Mouse (Mus musculus) ES-E14 (cell line): Measurements from ENCODE around the gene Ica1. TPM values are rescaled to one million over a fixed set of nuclear protein-coding genes. Genes with fewer than 3 reads are reported as not detected.

ENCODE experiments used
- DNase-seq: peaks from one replicate; pipeline ENCODE4 v3.0.0-alpha.2; 2013; ENCODE audit warnings: low read depth, low spot score
- H3K27ac ChIP-seq: 2 replicates; pipeline ENCODE4 v1.5.1; 2012; ENCODE audit warnings: low read depth, mild to moderate bottlenecking, low read length, moderate library complexity, mixed read lengths; ENCODE audit not compliant: poor library complexity, insufficient read depth, severe bottlenecking
- H3K36me3 ChIP-seq: 2 replicates; pipeline ENCODE4 v1.6.1; 2012; ENCODE audit warnings: mild to moderate bottlenecking, low read length, moderate library complexity, mixed read lengths; ENCODE audit not compliant: control insufficient read depth, poor library complexity, insufficient read depth, severe bottlenecking
- H3K4me1 ChIP-seq, 2 experiments: fragments of 150-350 bp in 1 of 2; sonication (generic) in 1 of 2; 2 replicates each; pipeline ENCODE4 v1.6.1; 2012; ENCODE audit warnings: low read length in 2 of 2, mild to moderate bottlenecking in 1 of 2, mixed read lengths in 1 of 2; ENCODE audit not compliant: control insufficient read depth in 2 of 2, insufficient read depth in 2 of 2, poor library complexity in 1 of 2
- H3K4me3 ChIP-seq, 2 experiments: fragments of 150-350 bp in 1 of 2; sonication (generic) in 1 of 2; 2 replicates each; pipeline ENCODE4 v1.5.1; 2012; ENCODE audit warnings: low read length in 2 of 2, low read depth in 1 of 2, mild to moderate bottlenecking in 1 of 2, mixed read lengths in 1 of 2; ENCODE audit not compliant: insufficient read depth in 1 of 2, poor library complexity in 1 of 2, severe bottlenecking in 1 of 2
- H3K9ac ChIP-seq: 2 replicates; pipeline ENCODE4 v1.6.1; 2012; ENCODE audit warnings: low read depth, mild to moderate bottlenecking, low read length, mixed read lengths; ENCODE audit not compliant: poor library complexity, insufficient read depth, severe bottlenecking
- H3K9me3 ChIP-seq: fragments of 150-350 bp; sonication (generic); 2 replicates; pipeline ENCODE4 v1.6.1; 2012; ENCODE audit warnings: low read depth, mild to moderate bottlenecking, low read length; ENCODE audit not compliant: control insufficient read depth, insufficient read depth
- CHD2 ChIP-seq: IDR thresholded peaks from 2 replicates; pipeline ENCODE4 v1.6.1; 2014; ENCODE audit warnings: mild to moderate bottlenecking, low read depth, low read length, inconsistent platforms
- HCFC1 ChIP-seq: IDR thresholded peaks from 2 replicates; pipeline ENCODE4 v1.6.1; 2012; ENCODE audit warnings: low read length, inconsistent platforms, borderline replicate concordance; ENCODE audit not compliant: insufficient read depth
- MAFK ChIP-seq: IDR thresholded peaks from 2 replicates; pipeline ENCODE4 v1.6.1; 2014; ENCODE audit warnings: mild to moderate bottlenecking, low read depth, low read length, inconsistent platforms; ENCODE audit not compliant: insufficient read depth
- ZC3H11A ChIP-seq: IDR thresholded peaks from 2 replicates; pipeline ENCODE4 v1.6.1; 2012; ENCODE audit warnings: low read depth, mild to moderate bottlenecking, inconsistent platforms, low read length, borderline replicate concordance
- ZNF384 ChIP-seq: IDR thresholded peaks from 2 replicates; pipeline ENCODE4 v1.6.1; 2012; ENCODE audit warnings: low read depth, low read length, inconsistent platforms
- in situ Hi-C, 2 experiments: fragments of 600-800 bp; cut with MboI; formaldehyde crosslinking; loops; one replicate each; pipeline ENCODE4 v1.15.1; 2025; ENCODE audit warnings: low sequenced_read_pairs in 2 of 2, inconsistent platforms in 1 of 2; ENCODE audit not compliant: unreplicated experiment in 2 of 2
- total RNA-seq: library from RNA; depleted of rRNA; stranded (reverse); fragments of 300-350 nt; gene quantifications from 2 replicates; pipeline ENCODE4 v1.2.3, GENCODE M21; 2012

Ica1 gene
- total RNA-seq, 1 experiment: 3.5 TPM

- TF ChIP-seq HCFC1 (no peak), CHD2 (no peak), MAFK (no peak), ZC3H11A (no peak), ZNF384 (no peak)
- Histone ChIP-seq H3K4me1 (peaks cover 2 to 3% of the 10 kb centered on the region in 2 experiments; a peak in 2 of 4 replicates), H3K9me3 (no peaks in the 10 kb centered on the region), H3K4me3 (no peak overlapping the region), H3K36me3 (no peaks in the 10 kb centered on the region), H3K27ac (no peak overlapping the region), H3K9ac (no peak overlapping the region)
- DNase-seq: no peak
- in situ Hi-C loops: no loop called here
Observed at GRCm38 (mm10) chr6:8744886-8745285, 33.4 kb downstream of the Ica1 start.

DNA sequence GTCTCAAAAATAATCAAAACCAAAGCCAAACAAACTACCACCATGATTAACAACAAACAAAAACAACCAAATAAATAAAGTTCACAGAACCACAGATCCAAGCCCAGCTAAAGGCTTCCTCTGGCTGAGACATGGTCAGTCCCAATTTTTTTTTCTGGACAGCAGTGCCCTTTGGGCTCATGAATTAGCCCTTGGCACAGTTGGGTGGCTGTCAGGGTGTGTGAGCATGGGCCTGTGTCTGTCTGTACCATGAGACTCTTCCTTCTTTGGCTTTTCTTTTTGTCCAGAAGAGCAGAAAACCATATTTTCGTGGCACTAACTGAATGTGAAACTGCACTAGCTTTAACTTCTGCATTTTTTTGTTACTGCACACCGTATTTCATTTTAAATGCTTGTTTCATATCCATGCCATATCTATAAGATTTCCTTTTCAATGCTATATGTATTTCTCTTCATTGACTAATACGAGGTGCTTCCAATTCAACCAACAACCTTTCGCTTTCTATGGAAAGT, 34.0 kb downstream of the Ica1 start:
- no peak overlapping the region for H3K4me3 ChIP-seq
- in situ Hi-C loops: no loop called here
- peaks cover 2 to 3% of the 10 kb centered on the region in 2 experiments; a peak in 2 of 4 replicates for H3K4me1 ChIP-seq
- H3K9ac ChIP-seq: no peak overlapping the region
- no peak for DNase-seq
- H3K9me3 ChIP-seq: no peaks in the 10 kb centered on the region
- no peak overlapping the region for H3K27ac ChIP-seq
- TF ChIP-seq ZNF384 (no peak), ZC3H11A (no peak), HCFC1 (no peak), CHD2 (no peak), MAFK (no peak)
- H3K36me3 ChIP-seq: no peaks in the 10 kb centered on the region

DNA sequence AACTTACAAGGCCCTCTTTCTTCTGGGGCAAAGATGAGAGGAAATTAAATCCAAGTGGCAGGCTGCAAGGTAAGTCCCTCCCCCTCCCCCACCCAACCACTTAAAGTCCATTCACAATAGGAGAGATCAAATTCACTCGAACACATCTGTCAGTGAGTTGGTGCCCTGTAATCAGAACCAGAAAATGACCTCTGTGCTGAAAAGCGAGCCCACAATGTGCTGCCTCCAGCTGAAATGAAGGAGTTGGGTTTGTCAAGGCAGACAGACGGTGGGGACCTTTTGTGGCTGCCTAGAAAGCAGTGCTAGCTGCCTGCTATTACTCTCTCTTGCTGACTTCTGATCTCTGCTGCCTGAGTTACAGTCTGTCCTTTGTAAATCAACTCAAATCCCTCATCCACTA, 35.8 kb downstream of the Ica1 start:
- peaks cover 2 to 3% of the 10 kb centered on the region in 2 experiments; a peak in 2 of 4 replicates for H3K4me1 ChIP-seq
- TF ChIP-seq ZC3H11A: no peak
- no peak overlapping the region for H3K9ac ChIP-seq
- H3K4me3 ChIP-seq: no peak overlapping the region
- no peaks in the 10 kb centered on the region for H3K9me3 ChIP-seq
- H3K36me3 ChIP-seq: no peaks in the 10 kb centered on the region
- DNase-seq: no peak
- in situ Hi-C loops: no loop called here
- no peak overlapping the region for H3K27ac ChIP-seq

GRCm38 (mm10) chr6:8741659-8742058, 36.6 kb downstream of the Ica1 start:
- Histone ChIP-seq H3K4me1 (peaks cover 2 to 3% of the 10 kb centered on the region in 2 experiments; a peak in 2 of 4 replicates), H3K9ac (no peak overlapping the region), H3K9me3 (no peaks in the 10 kb centered on the region), H3K36me3 (no peaks in the 10 kb centered on the region), H3K27ac (no peak overlapping the region), H3K4me3 (no peak overlapping the region)
- no peak for DNase-seq
- in situ Hi-C loops: no loop called here
- TF ChIP-seq ZNF384 (no peak), MAFK (no peak), CHD2 (no peak), ZC3H11A (no peak), HCFC1 (no peak)

GRCm38 (mm10) chr6:8740092-8740491, 38.2 kb downstream of the Ica1 start:
- no peak overlapping the region for H3K27ac ChIP-seq
- H3K9ac ChIP-seq: no peak overlapping the region
- in situ Hi-C loops: no loop called here
- no peaks in the 10 kb centered on the region for H3K36me3 ChIP-seq
- TF ChIP-seq CHD2 (no peak), ZNF384 (no peak), MAFK (no peak), ZC3H11A (no peak), HCFC1 (no peak)
- no peak for DNase-seq
- no peaks in the 10 kb centered on the region for H3K9me3 ChIP-seq
- no peak overlapping the region for H3K4me3 ChIP-seq
- H3K4me1 ChIP-seq: peaks cover 2 to 3% of the 10 kb centered on the region in 2 experiments; a peak in 2 of 4 replicates
